Mouse (Mus musculus) ovary, adult 2 months (tissue): ENCODE measurements around the gene Kdf1. TPM values are rescaled to one million over a fixed set of nuclear protein-coding genes. Genes with fewer than 3 reads are reported as not detected.

Experiments
- polyA plus RNA-seq: library from polyadenylated mRNA; depleted of rRNA; stranded (reverse); fragments of >200 nt; gene quantifications from 2 replicates; pipeline ENCODE4 v1.2.3, GENCODE M21; 2012; rRNA removed

Kdf1 gene
- 10.6 and 11.2 TPM in 2 replicates for polyA plus RNA-seq

DNA sequence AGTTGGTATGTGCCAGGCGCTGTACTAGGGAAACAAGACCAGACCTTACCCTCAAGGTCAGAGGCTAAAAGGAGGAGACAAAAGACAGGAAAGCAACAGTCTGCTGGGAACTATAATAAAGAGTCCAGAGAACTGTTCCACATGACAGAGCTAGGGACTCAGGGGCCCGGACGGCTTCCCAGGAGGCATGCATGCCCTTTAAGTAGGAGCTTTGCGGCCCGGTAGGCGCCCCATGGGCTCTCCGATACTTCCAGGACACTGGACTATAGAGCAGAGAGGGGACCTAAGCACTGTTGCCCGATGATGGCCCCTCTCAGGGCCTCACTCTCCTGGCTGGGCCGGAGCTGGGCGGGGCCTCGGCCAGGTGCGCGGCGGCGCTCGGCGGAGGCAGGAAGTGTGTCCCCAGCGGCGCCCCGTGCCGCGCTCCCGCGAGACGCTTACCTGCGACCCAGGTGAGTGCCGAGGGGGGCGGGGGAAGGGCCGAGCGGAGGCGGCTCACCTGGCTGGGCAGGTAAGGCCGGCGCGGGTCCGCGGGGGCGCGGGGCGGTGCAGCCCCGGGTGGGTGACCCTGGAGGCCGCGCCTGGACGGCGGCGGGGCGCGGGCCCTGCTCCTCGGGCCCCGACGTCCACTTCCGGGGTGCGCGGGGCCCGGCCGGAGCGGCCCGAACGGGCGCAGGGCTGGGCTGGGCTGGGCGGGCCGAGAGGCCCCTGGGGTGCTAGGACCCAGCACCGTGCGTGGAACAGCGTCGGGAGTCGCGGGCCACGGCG, at the start of gene Kdf1:
Kdf1 (plus strand) TSS at position 363 of the 768 bp plus-strand sequence.

DNA sequence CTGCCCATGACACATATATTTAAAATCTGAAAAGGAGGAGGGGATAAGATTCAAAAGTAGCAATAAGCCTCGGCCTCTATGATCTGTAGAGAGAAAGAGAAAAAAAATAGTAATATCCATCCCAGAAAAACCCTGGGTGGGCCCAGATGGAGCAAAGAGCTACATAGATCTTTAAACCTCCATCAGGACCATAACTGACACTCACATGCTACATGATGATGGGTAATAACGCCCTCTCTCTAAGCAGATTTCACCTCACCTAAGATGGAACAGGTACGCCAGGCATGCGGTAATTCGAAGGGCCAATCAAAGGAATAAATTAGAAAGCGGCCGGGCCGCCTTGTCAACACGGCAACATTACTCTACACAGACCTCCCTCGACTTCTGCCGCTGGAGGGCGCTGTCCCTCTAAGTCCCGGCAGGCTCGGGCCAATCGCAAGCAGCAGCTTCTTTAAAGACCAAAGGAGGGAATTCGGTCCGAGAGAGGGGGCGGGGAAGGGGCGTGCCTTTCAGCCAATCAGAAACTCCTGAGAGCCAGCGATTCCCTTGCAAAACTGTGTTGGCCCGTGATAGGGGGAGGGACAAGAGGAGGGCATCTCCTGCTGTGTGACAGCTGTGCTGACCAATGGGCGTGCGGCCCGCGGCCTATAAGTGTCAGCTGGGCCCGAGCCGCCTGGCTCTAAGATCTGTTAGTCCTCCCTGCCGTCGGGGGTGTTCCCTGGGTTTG, 39.1 kb upstream of the Kdf1 start, which contains the start of gene Tent5b:
Tent5b (plus strand) TSS at position 675 of the 727 bp plus-strand sequence.

DNA sequence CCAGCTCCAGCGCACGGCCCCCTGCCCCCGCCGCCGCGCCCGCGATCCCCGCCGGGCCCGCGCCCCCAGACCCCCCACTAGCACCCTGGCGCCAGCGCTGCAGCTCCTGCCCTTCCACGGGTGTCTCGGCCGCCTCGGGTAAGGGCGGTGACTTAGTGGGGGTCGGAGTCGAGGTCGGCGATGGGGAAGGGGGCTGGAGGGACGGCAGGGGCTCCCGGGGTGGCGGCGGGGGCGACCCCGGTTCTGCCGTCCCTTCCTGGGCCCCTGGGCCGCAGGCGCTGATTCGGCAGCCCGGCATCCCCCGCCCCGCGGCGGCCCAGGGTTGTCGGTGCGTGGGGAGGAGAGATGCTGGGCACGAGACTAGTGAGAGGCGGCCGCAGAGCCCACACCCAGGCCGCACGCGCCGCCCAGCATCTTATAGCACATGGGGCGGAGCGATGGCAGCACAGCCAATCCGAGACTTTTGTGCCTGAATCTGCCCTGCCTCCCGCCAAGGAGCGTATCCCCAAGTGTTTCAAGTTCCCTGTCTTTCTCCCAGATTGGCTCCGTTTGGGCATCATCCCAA, 20.5 kb upstream of the Kdf1 start, which contains the start of gene Trnp1:
Trnp1 (minus strand) TSS at position 391 of the 565 bp plus-strand sequence.

DNA sequence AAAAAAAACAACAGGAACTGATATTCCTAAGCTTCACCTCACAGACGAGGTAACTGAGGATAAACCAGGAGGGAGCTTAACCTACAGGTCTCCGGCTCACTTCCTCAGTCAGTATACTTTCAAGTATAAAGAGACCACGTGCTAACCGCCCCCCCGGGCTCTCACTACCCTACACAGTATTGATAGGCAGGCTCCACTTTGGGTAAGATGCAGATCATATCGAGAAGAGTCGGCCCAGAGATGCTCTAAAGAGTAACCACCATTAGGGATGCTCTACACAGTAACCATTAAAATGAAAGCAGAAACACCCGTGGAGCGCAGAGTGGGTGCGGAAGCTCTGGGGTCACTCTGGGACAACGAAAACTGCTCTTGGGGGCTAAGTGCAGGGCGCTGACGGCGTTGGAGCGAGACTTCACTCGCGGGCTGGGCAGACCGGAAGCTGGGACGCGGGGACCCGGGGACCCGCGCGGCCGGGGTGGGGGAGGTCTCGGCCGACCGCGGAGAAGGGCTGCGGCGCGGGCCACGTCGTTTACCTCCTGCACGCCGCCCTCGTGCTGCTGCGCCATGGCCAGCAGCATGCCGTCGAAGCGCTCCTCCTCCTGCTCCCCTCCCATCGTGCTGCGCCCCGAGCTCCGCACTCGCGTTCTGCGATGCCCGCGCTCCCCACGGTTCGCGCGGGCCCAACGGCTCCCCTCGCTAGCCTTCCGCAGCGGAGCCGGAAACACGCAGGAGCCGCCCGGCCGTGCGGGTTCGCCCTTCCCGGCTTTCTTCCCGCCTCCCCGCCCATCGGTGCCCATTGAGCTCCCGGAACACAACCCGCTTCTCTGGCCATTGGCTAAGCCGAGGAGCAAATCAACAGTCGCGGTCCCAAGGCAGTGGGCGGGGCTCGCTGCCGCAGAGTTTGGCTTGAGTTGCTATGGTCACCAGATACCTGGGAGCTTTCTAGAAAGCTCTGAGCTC, 26.8 kb downstream of the Kdf1 start, which contains the start of gene Nudc:
Nudc (minus strand) TSS at position 725 of the 960 bp plus-strand sequence.

DNA sequence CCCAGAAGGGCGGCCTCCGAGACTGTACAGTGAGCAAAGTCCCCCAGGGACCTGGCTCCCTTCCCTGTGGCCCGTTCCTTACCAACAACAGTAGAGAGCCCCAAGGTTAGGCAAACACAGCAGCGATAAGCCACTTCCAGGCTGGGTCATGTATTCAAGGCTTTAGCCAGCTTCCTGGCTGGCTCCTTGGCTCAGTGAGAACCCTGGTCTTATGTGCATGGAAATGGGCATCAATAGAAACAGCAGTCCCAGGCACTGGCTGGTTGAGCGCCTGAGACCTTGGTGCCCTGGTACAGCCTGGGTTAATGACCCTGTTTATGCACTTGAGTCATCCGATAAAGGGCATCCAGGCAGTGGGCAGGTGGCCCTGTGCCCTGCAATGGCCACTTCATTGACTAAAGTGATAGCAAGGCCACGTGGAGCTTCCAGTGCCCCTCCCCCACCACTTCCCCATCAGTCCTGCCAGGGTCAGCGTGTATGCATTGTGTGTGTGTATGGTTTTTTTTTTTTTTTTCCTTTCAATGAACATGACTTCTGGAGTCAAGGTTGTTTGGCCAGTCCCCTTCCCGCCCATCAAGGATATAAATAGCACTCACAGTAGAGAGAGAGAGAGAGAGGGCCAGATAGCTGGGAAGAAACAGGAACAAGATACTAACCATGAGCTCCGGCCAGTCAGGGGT, 34.1 kb downstream of the Kdf1 start, which contains the start of gene Nr0b2:
Nr0b2 (plus strand) TSS at position 609 of the 680 bp plus-strand sequence.

DNA sequence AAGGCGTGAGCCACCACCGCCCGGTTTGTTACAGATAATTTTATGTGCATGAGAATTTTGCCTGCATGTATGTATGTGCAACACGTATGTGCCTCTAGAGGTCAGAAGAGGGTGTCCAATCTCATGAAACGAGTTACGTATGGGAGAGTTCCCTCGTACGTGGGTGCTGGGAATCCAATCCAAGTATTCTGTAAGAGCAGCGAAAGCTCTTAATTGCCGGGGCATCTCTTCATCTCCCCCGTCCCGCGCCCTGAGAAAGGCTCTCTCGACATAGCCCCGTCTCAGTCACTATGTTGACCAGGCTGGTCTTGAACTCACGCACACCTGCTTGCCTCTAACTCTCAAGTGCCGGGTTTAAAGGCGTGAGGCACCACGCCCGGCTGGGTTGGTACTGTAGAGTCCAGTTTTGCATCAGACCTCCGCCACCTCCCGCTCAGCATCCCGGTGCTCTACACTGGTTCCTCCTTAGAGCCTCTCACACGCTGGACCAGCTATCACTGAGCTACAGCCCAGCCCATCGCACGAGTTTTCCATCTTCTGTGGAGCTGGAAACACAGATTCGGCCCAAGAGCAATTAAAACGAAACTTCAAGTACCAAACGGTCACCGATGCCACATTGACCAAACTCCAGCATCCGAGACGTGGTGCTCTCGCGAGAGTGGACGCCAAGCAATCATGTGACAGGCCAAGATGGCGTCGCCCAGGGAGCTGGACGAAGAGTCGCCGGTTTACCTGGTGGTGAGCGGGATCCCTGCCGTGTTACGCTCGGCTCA, 55.5 kb downstream of the Kdf1 start, which contains the start of gene Gpatch3:
Gpatch3 (plus strand) TSS at position 676 of the 773 bp plus-strand sequence.

Other genes with a start within 250 kb of the Kdf1 start
- 93.5 and 104 TPM in 2 replicates for gene Tmem222, start 241.2 kb upstream of the Kdf1 start, polyA plus RNA-seq
- 62.7 and 68.1 TPM in 2 replicates for gene Wdtc1, start 165.5 kb upstream of the Kdf1 start, polyA plus RNA-seq
- 55.8 and 58.3 TPM in 2 replicates for gene Slc9a1, start 149.3 kb upstream of the Kdf1 start, polyA plus RNA-seq
- gene Tent5b, start 38.8 kb upstream of the Kdf1 start, polyA plus RNA-seq, result 15.6 and 17.0 TPM in 2 replicates
- gene Trnp1, start 20.4 kb upstream of the Kdf1 start, polyA plus RNA-seq, result 2.5 and 3.1 TPM in 2 replicates
- 51.6 and 78.1 TPM in 2 replicates for gene Nudc, start 27.0 kb downstream of the Kdf1 start, polyA plus RNA-seq
- 12.8 and 13.7 TPM in 2 replicates for gene Nr0b2, start 34.4 kb downstream of the Kdf1 start, polyA plus RNA-seq
- 6.7 and 7.2 TPM in 2 replicates for gene Gpatch3, start 55.8 kb downstream of the Kdf1 start, polyA plus RNA-seq
- 87.1 and 91.4 TPM in 2 replicates for gene Gpn2, start 65.4 kb downstream of the Kdf1 start, polyA plus RNA-seq
- gene Sfn, start 83.2 kb downstream of the Kdf1 start, polyA plus RNA-seq, result 12.4 and 13.8 TPM in 2 replicates
- gene Zdhhc18, start 131.2 kb downstream of the Kdf1 start, polyA plus RNA-seq, result 40.4 and 42.4 TPM in 2 replicates
- gene Pigv, start 153.7 kb downstream of the Kdf1 start, polyA plus RNA-seq, result 14.1 and 17.8 TPM in 2 replicates
- gene Arid1a, start 237.8 kb downstream of the Kdf1 start, polyA plus RNA-seq, result 60.5 and 80.7 TPM in 2 replicates